Mouse (Mus musculus): ENCODE data around the gene Slc9a7. TPM values are rescaled to one million over a fixed set of nuclear protein-coding genes. Genes with fewer than 3 reads are reported as not detected.
A peak's percentile ranks its signal among the peaks of the same experiment; 100 is the strongest.

Slc9a7 gene
- total and polyA plus RNA-seq, 2 experiments from 2014 or later = 13.7 to 76.8 TPM

DNA sequence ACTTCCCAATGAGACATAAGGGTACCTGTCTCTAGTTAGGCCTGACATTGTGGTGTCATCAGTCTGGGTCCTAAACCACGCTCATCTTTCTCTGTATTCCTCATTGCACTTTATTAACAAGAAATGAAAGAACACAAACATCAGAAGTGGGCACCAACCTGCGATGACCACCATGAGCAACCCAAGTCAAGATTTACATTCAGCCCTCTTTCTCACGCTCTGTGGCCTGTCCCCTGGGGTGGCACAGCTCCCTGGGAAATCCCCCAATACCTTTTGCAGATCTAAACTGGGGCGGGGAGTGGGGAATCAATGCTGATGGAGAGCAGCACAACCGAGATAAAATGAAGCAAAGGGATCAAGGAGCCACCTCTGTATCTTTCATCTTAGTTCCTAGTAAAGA, 892 bp downstream of the Slc9a7 start:
- WGBS = 20% methylated on average over 5 of the region's 5 CpGs
- peak overlapping the region; percentile 20; the same call in 1 of the 2 replicates for H3K27ac ChIP-seq
- H3K4me3 ChIP-seq (ENCODE audit: low read length) = peak overlapping the region; percentile 62
- ATAC-seq (no peak; the same call in 1 of the 2 replicates), DNase-seq (ENCODE audit: low spot score) (peak; percentile 15)
- H3K9me3 ChIP-seq (ENCODE audit: low read length) = no peaks in the 10 kb centered on the region
- no peaks in the 10 kb centered on the region for H3K27me3 ChIP-seq (ENCODE audit: insufficient read depth, low read length)
- H3K4me2 ChIP-seq (ENCODE audit: low read depth, low read length) = peak overlapping the region; percentile 55
- H3K9ac ChIP-seq (replicated peaks; ENCODE audit: low read length) = peak overlapping the region; percentile 72
- H3K4me1 ChIP-seq (ENCODE audit: insufficient read depth, low read length) = no peaks in the 10 kb centered on the region
- TF ChIP-seq CTCF (IDR thresholded peaks at IDR 0.05; ENCODE audit: low read depth) = no peak
- H3K36me3 ChIP-seq (ENCODE audit: insufficient read depth, low read length) = no peaks in the 10 kb centered on the region

- peak overlapping the region; percentile 55 for H3K4me2 ChIP-seq (ENCODE audit: low read depth, low read length)
Observed at GRCm38 (mm10) chrX:20288674-20289073, 2.9 kb downstream of the Slc9a7 start.

GRCm38 (mm10) chrX:20286254-20286653, 5.4 kb downstream of the Slc9a7 start:
- Histone ChIP-seq H3K27ac (no peak overlapping the region), H3K4me2 (ENCODE audit: low read depth, low read length) (no peak overlapping the region), H3K27me3 (ENCODE audit: insufficient read depth, low read length) (no peaks in the 10 kb centered on the region), H3K4me3 (ENCODE audit: low read length) (no peak overlapping the region), H3K9ac (replicated peaks; ENCODE audit: low read length) (no peak overlapping the region), H3K9me3 (ENCODE audit: low read length) (no peaks in the 10 kb centered on the region), H3K36me3 (ENCODE audit: insufficient read depth, low read length) (no peaks in the 10 kb centered on the region), H3K4me1 (ENCODE audit: insufficient read depth, low read length) (no peaks in the 10 kb centered on the region)
- ATAC-seq (no peak), DNase-seq (ENCODE audit: low spot score) (no peak)
- 70% methylated on average over 2 of the region's 2 CpGs for WGBS
- no peak for TF ChIP-seq CTCF (IDR thresholded peaks at IDR 0.05; ENCODE audit: low read depth)

More at GRCm38 (mm10) chrX:20288674-20289073, 2.9 kb downstream of the Slc9a7 start:
- H3K27ac ChIP-seq = no peak overlapping the region
- WGBS = 72% methylated on average over 3 of the region's 3 CpGs
- no peaks in the 10 kb centered on the region for H3K36me3 ChIP-seq (ENCODE audit: insufficient read depth, low read length)
- DNase-seq (ENCODE audit: low spot score) (no peak), ATAC-seq (no peak)
- no peaks in the 10 kb centered on the region for H3K4me1 ChIP-seq (ENCODE audit: insufficient read depth, low read length)
- no peak for TF ChIP-seq CTCF (IDR thresholded peaks at IDR 0.05; ENCODE audit: low read depth)
- no peaks in the 10 kb centered on the region for H3K27me3 ChIP-seq (ENCODE audit: insufficient read depth, low read length)
- peak overlapping the region; percentile 24 for H3K4me3 ChIP-seq (ENCODE audit: low read length)
- H3K9me3 ChIP-seq (ENCODE audit: low read length) = no peaks in the 10 kb centered on the region
- H3K9ac ChIP-seq (replicated peaks; ENCODE audit: low read length) = no peak overlapping the region

- no peak overlapping the region for H3K27ac ChIP-seq
- no peaks in the 10 kb centered on the region for H3K36me3 ChIP-seq (ENCODE audit: insufficient read depth, low read length)
- 82% methylated on average over 6 of the region's 6 CpGs for WGBS
- no peaks in the 10 kb centered on the region for H3K9me3 ChIP-seq (ENCODE audit: low read length)
- ATAC-seq = no peak
- TF ChIP-seq CTCF (IDR thresholded peaks at IDR 0.05; ENCODE audit: low read depth) = no peak
- no peak overlapping the region for H3K9ac ChIP-seq (replicated peaks; ENCODE audit: low read length)
- DNase-seq (ENCODE audit: low spot score) = no peak
- no peaks in the 10 kb centered on the region for H3K27me3 ChIP-seq (ENCODE audit: insufficient read depth, low read length)
- no peak overlapping the region for H3K4me2 ChIP-seq (ENCODE audit: low read depth, low read length)
- H3K4me1 ChIP-seq (ENCODE audit: insufficient read depth, low read length) = no peaks in the 10 kb centered on the region
- H3K4me3 ChIP-seq (ENCODE audit: low read length) = no peak overlapping the region
Observed at GRCm38 (mm10) chrX:20279424-20279823, 12.2 kb downstream of the Slc9a7 start.

- ATAC-seq = no peak
- no peak for TF ChIP-seq CTCF (IDR thresholded peaks at IDR 0.05; ENCODE audit: low read depth)
Observed at GRCm38 (mm10) chrX:20273854-20274253, 17.8 kb downstream of the Slc9a7 start.

GRCm38 (mm10) chrX:20271980-20272379, 19.6 kb downstream of the Slc9a7 start:
- Histone ChIP-seq H3K9ac (replicated peaks; ENCODE audit: low read length) (no peak overlapping the region), H3K4me2 (ENCODE audit: low read depth, low read length) (no peak overlapping the region), H3K9me3 (ENCODE audit: low read length) (no peaks in the 10 kb centered on the region), H3K27ac (no peak overlapping the region), H3K27me3 (ENCODE audit: insufficient read depth, low read length) (no peaks in the 10 kb centered on the region), H3K36me3 (ENCODE audit: insufficient read depth, low read length) (no peaks in the 10 kb centered on the region), H3K4me1 (ENCODE audit: insufficient read depth, low read length) (no peaks in the 10 kb centered on the region), H3K4me3 (ENCODE audit: low read length) (no peak overlapping the region)
- ATAC-seq (no peak), DNase-seq (ENCODE audit: low spot score) (no peak)
- 46% methylated on average over 1 of the region's 1 CpGs for WGBS
- TF ChIP-seq CTCF (IDR thresholded peaks at IDR 0.05; ENCODE audit: low read depth) = no peak

More at GRCm38 (mm10) chrX:20273854-20274253, 17.8 kb downstream of the Slc9a7 start:
- Histone ChIP-seq H3K9me3 (ENCODE audit: low read length) (no peaks in the 10 kb centered on the region), H3K27me3 (ENCODE audit: insufficient read depth, low read length) (no peaks in the 10 kb centered on the region), H3K9ac (replicated peaks; ENCODE audit: low read length) (no peak overlapping the region), H3K4me3 (ENCODE audit: low read length) (no peak overlapping the region), H3K4me1 (ENCODE audit: insufficient read depth, low read length) (no peaks in the 10 kb centered on the region), H3K4me2 (ENCODE audit: low read depth, low read length) (no peak overlapping the region), H3K36me3 (ENCODE audit: insufficient read depth, low read length) (no peaks in the 10 kb centered on the region), H3K27ac (no peak overlapping the region)
- DNase-seq (ENCODE audit: low spot score) = no peak

GRCm38 (mm10) chrX:20269980-20270379, 21.6 kb downstream of the Slc9a7 start:
- no peaks in the 10 kb centered on the region for H3K9me3 ChIP-seq (ENCODE audit: low read length)
- H3K4me3 ChIP-seq (ENCODE audit: low read length) = no peak overlapping the region
- DNase-seq (ENCODE audit: low spot score) (no peak), ATAC-seq (no peak)
- no peak overlapping the region for H3K9ac ChIP-seq (replicated peaks; ENCODE audit: low read length)
- no peak overlapping the region for H3K27ac ChIP-seq
- no peaks in the 10 kb centered on the region for H3K36me3 ChIP-seq (ENCODE audit: insufficient read depth, low read length)
- no peak for TF ChIP-seq CTCF (IDR thresholded peaks at IDR 0.05; ENCODE audit: low read depth)
- H3K27me3 ChIP-seq (ENCODE audit: insufficient read depth, low read length) = no peaks in the 10 kb centered on the region
- H3K4me1 ChIP-seq (ENCODE audit: insufficient read depth, low read length) = no peaks in the 10 kb centered on the region
- WGBS = 88% methylated on average over 3 of the region's 3 CpGs
- no peak overlapping the region for H3K4me2 ChIP-seq (ENCODE audit: low read depth, low read length)

Measured in hindbrain, postnatal 0 days (tissue).